Mouse (Mus musculus) ES-Bruce4 (cell line): ENCODE results near the gene Nol10. TPM values are rescaled to one million over a fixed set of nuclear protein-coding genes. Genes with fewer than 3 reads are reported as not detected.
A peak's percentile ranks its signal among the peaks of the same experiment; 100 is the strongest.

ENCODE experiments used
- H3K27ac ChIP-seq: 2 replicates; pipeline ENCODE4 v1.5.1; 2012; ENCODE audit warnings: low read length, inconsistent platforms; ENCODE audit not compliant: insufficient read depth
- H3K27me3 ChIP-seq: 2 replicates; pipeline ENCODE4 v1.6.1; 2012; ENCODE audit warnings: mild to moderate bottlenecking, low read length, inconsistent platforms; ENCODE audit not compliant: control insufficient read depth, poor library complexity, insufficient read depth, severe bottlenecking
- H3K36me3 ChIP-seq: 2 replicates; pipeline ENCODE4 v1.6.1; 2012; ENCODE audit warnings: inconsistent platforms, mild to moderate bottlenecking, low read length, moderate library complexity; ENCODE audit not compliant: control insufficient read depth, poor library complexity, insufficient read depth, severe bottlenecking
- H3K4me1 ChIP-seq: one replicate; pipeline ENCODE4 v1.8.1; 2011; ENCODE audit warnings: low read length; ENCODE audit not compliant: control insufficient read depth, insufficient read depth
- H3K4me3 ChIP-seq: 2 replicates; pipeline ENCODE4 v1.5.1; 2011; ENCODE audit warnings: low read depth, mild to moderate bottlenecking, low read length
- H3K9ac ChIP-seq: 2 replicates; pipeline ENCODE4 v1.6.1; 2012; ENCODE audit warnings: low read depth, mild to moderate bottlenecking, inconsistent platforms; ENCODE audit not compliant: poor library complexity, severe bottlenecking
- H3K9me3 ChIP-seq: replicated peaks from 2 replicates; pipeline ENCODE4 v1.6.1; 2012; ENCODE audit warnings: mild to moderate bottlenecking, low read length, inconsistent platforms; ENCODE audit not compliant: control insufficient read depth, poor library complexity, insufficient read depth, severe bottlenecking
- CTCF ChIP-seq: IDR thresholded peaks from one replicate; pipeline ENCODE4 v1.8.1; 2011; ENCODE audit warnings: low read depth, low read length
- EP300 ChIP-seq: IDR thresholded peaks from 2 replicates; pipeline ENCODE4 v1.6.1; 2011; ENCODE audit warnings: low read depth, low read length; ENCODE audit not compliant: insufficient read depth
- POLR2A ChIP-seq: IDR thresholded peaks from one replicate; pipeline ENCODE4 v1.8.1; 2011; ENCODE audit warnings: low read length; ENCODE audit not compliant: insufficient read depth
- polyA plus RNA-seq: library from polyadenylated mRNA; stranded (reverse); fragments of >200 nt; gene quantifications from 2 replicates; pipeline ENCODE4 v1.2.4, GENCODE M21; 2011; ENCODE audit warnings: low read depth; ENCODE audit not compliant: missing spikeins, insufficient read depth, insufficient read length

Nol10 gene
- polyA plus RNA-seq, 1 experiment: 61.6 TPM

- no peak overlapping the region for H3K27ac ChIP-seq
- no peaks in the 10 kb centered on the region for H3K27me3 ChIP-seq
- H3K9ac ChIP-seq: no peak overlapping the region
- no peak for TF ChIP-seq POLR2A
- TF ChIP-seq EP300: no peak
- no peak for TF ChIP-seq CTCF
- no peaks in the 10 kb centered on the region for H3K36me3 ChIP-seq
- no peak overlapping the region for H3K4me3 ChIP-seq
- no peaks in the 10 kb centered on the region for H3K4me1 ChIP-seq
- no peaks in the 10 kb centered on the region for H3K9me3 ChIP-seq
Observed at GRCm38 (mm10) chr12:17316096-17316495, 32.2 kb upstream of the Nol10 start.

GRCm38 (mm10) chr12:17317970-17318369, 30.3 kb upstream of the Nol10 start:
- Histone ChIP-seq H3K27ac (no peak overlapping the region), H3K4me1 (no peaks in the 10 kb centered on the region), H3K4me3 (no peak overlapping the region), H3K9ac (no peak overlapping the region), H3K36me3 (no peaks in the 10 kb centered on the region), H3K27me3 (no peaks in the 10 kb centered on the region), H3K9me3 (no peaks in the 10 kb centered on the region)
- TF ChIP-seq POLR2A (no peak), CTCF (no peak), EP300 (no peak)

- no peaks in the 10 kb centered on the region for H3K9me3 ChIP-seq
- H3K36me3 ChIP-seq: no peaks in the 10 kb centered on the region
- H3K27me3 ChIP-seq: peaks cover under 1% of the 10 kb centered on the region; the same call in 1 of the 2 replicates
- H3K4me3 ChIP-seq: no peak overlapping the region
- H3K9ac ChIP-seq: no peak overlapping the region
- H3K4me1 ChIP-seq: no peaks in the 10 kb centered on the region
- no peak overlapping the region for H3K27ac ChIP-seq
- no peak for TF ChIP-seq POLR2A
- no peak for TF ChIP-seq CTCF
- TF ChIP-seq EP300: no peak
Observed at GRCm38 (mm10) chr12:17318453-17318852, 29.8 kb upstream of the Nol10 start.

GRCm38 (mm10) chr12:17324549-17325470, 23.4 kb upstream of the Nol10 start:
- no peaks in the 10 kb centered on the region for H3K36me3 ChIP-seq
- no peaks in the 10 kb centered on the region for H3K9me3 ChIP-seq
- H3K27ac ChIP-seq: no peak overlapping the region
- H3K4me1 ChIP-seq: no peaks in the 10 kb centered on the region
- H3K27me3 ChIP-seq: peaks cover 6% of the 10 kb centered on the region
- H3K9ac ChIP-seq: peak overlapping the region; percentile 10; the same call in 1 of the 2 replicates
- peak overlapping the region; percentile 61 for H3K4me3 ChIP-seq
- no peak for TF ChIP-seq CTCF
- no peak for TF ChIP-seq POLR2A
- TF ChIP-seq EP300: no peak

- H3K36me3 ChIP-seq: no peaks in the 10 kb centered on the region
- no peaks in the 10 kb centered on the region for H3K4me1 ChIP-seq
- H3K27me3 ChIP-seq: peaks cover 1% of the 10 kb centered on the region
- no peak within 1 kb of the TSS for H3K4me3 ChIP-seq
- H3K9ac ChIP-seq: no peak within 1 kb of the TSS
- TF ChIP-seq EP300: no peak
- no peak for TF ChIP-seq CTCF
- no peak for TF ChIP-seq POLR2A
- H3K9me3 ChIP-seq: no peaks in the 10 kb centered on the region
- no peak within 1 kb of the TSS for H3K27ac ChIP-seq
Observed at GRCm38 (mm10) chr12:17329259-17329658, 19.0 kb upstream of the Nol10 start, which contains the start of gene Atp6v1c2. Gene Atp6v1c2 (minus strand): TSS chr12:17329359.

- H3K9ac ChIP-seq: no peak overlapping the region
- H3K4me1 ChIP-seq: no peaks in the 10 kb centered on the region
- no peaks in the 10 kb centered on the region for H3K9me3 ChIP-seq
- no peak overlapping the region for H3K4me3 ChIP-seq
- no peaks in the 10 kb centered on the region for H3K36me3 ChIP-seq
- TF ChIP-seq POLR2A (no peak), EP300 (no peak), CTCF (no peak)
- H3K27ac ChIP-seq: no peak overlapping the region
- H3K27me3 ChIP-seq: peaks cover 1% of the 10 kb centered on the region; the same call in 1 of the 2 replicates
Observed at GRCm38 (mm10) chr12:17333459-17333858, 14.8 kb upstream of the Nol10 start.
